Mouse (Mus musculus): ENCODE data around the gene Epor. TPM values are rescaled to one million over a fixed set of nuclear protein-coding genes. Genes with fewer than 3 reads are reported as not detected.
A peak's percentile ranks its signal among the peaks of the same experiment; 100 is the strongest.

Epor gene
- total and polyA plus RNA-seq, 2 experiments = 0.74 to 5.0 TPM

- H3K4me1 ChIP-seq (ENCODE audit: control insufficient read depth, insufficient read depth, low read length) = peaks cover 24% of the 10 kb centered on the region
- H3K27me3 ChIP-seq (ENCODE audit: control insufficient read depth, insufficient read depth, low read length) = no peaks in the 10 kb centered on the region
- peak within 1 kb of the TSS; percentile 96 for H3K27ac ChIP-seq (replicated peaks; ENCODE audit: insufficient read depth, low read depth, low read length)
- no peak for TF ChIP-seq CTCF (IDR thresholded peaks at IDR 0.05; ENCODE audit: low read depth, low read length)
- peak; percentile 80 for TF ChIP-seq POLR2A (IDR thresholded peaks at IDR 0.05; ENCODE audit: extremely low read depth, insufficient read depth, low read length)
- WGBS = under 1% methylated on average over 42 of the region's 42 CpGs
- DNase-seq (ENCODE audit: extremely low read depth, low read depth, low spot score) = peak; percentile 67
- H3K9ac ChIP-seq (ENCODE audit: low read depth, low read length) = peak within 1 kb of the TSS; percentile 87
- H3K79me2 ChIP-seq (ENCODE audit: control insufficient read depth, insufficient read depth, low read length) = peaks cover 5% of the 10 kb centered on the region; the same call in 1 of the 2 replicates
- peak within 1 kb of the TSS; percentile 77 for H3K4me3 ChIP-seq (ENCODE audit: insufficient read depth, low read depth, low read length)
- 0 out of 2 replicates have a peak, but pooled peaks cover 2% of the 10 kb centered on the region for H3K36me3 ChIP-seq (ENCODE audit: control insufficient read depth, insufficient read depth, low read length)
These were observed 26.2 kb upstream of the Epor start, which contains the start of gene Rgl3 for GRCm38 (mm10) chr9:21989230-21990110. Gene Rgl3 (minus strand): TSS chr9:21989446.

GRCm38 (mm10) chr9:21988421-21989101, 25.3 kb upstream of the Epor start:
- H3K27me3 ChIP-seq (ENCODE audit: control insufficient read depth, insufficient read depth, low read length) = no peaks in the 10 kb centered on the region
- peak overlapping the region; percentile 87 for H3K9ac ChIP-seq (ENCODE audit: low read depth, low read length)
- DNase-seq (ENCODE audit: extremely low read depth, low read depth, low spot score) = no peak
- peak overlapping the region; percentile 77 for H3K4me3 ChIP-seq (ENCODE audit: insufficient read depth, low read depth, low read length)
- H3K27ac ChIP-seq (replicated peaks; ENCODE audit: insufficient read depth, low read depth, low read length) = peak overlapping the region; percentile 84
- no peak for TF ChIP-seq POLR2A (IDR thresholded peaks at IDR 0.05; ENCODE audit: extremely low read depth, insufficient read depth, low read length)
- peak; percentile 34; the same call in 1 of the 2 replicates for TF ChIP-seq CTCF (IDR thresholded peaks at IDR 0.05; ENCODE audit: low read depth, low read length)
- peaks cover 24% of the 10 kb centered on the region for H3K4me1 ChIP-seq (ENCODE audit: control insufficient read depth, insufficient read depth, low read length)
- H3K36me3 ChIP-seq (ENCODE audit: control insufficient read depth, insufficient read depth, low read length) = peaks cover 2% of the 10 kb centered on the region; the same call in 1 of the 2 replicates
- 2% methylated on average over 32 of the region's 32 CpGs for WGBS
- peaks cover 5% of the 10 kb centered on the region; the same call in 1 of the 2 replicates for H3K79me2 ChIP-seq (ENCODE audit: control insufficient read depth, insufficient read depth, low read length)

GRCm38 (mm10) chr9:21987592-21988342, 24.5 kb upstream of the Epor start:
- no peaks in the 10 kb centered on the region for H3K27me3 ChIP-seq (ENCODE audit: control insufficient read depth, insufficient read depth, low read length)
- no peak for DNase-seq (ENCODE audit: extremely low read depth, low read depth, low spot score)
- TF ChIP-seq CTCF (IDR thresholded peaks at IDR 0.05; ENCODE audit: low read depth, low read length) = no peak
- no peak for TF ChIP-seq POLR2A (IDR thresholded peaks at IDR 0.05; ENCODE audit: extremely low read depth, insufficient read depth, low read length)
- H3K27ac ChIP-seq (replicated peaks; ENCODE audit: insufficient read depth, low read depth, low read length) = no peak overlapping the region
- H3K4me1 ChIP-seq (ENCODE audit: control insufficient read depth, insufficient read depth, low read length) = peaks cover 22% of the 10 kb centered on the region
- peaks cover 2% of the 10 kb centered on the region; the same call in 1 of the 2 replicates for H3K36me3 ChIP-seq (ENCODE audit: control insufficient read depth, insufficient read depth, low read length)
- no peak overlapping the region for H3K9ac ChIP-seq (ENCODE audit: low read depth, low read length)
- H3K4me3 ChIP-seq (ENCODE audit: insufficient read depth, low read depth, low read length) = no peak overlapping the region
- 48% methylated on average over 36 of the region's 36 CpGs for WGBS
- peaks cover 5% of the 10 kb centered on the region; the same call in 1 of the 2 replicates for H3K79me2 ChIP-seq (ENCODE audit: control insufficient read depth, insufficient read depth, low read length)

DNA sequence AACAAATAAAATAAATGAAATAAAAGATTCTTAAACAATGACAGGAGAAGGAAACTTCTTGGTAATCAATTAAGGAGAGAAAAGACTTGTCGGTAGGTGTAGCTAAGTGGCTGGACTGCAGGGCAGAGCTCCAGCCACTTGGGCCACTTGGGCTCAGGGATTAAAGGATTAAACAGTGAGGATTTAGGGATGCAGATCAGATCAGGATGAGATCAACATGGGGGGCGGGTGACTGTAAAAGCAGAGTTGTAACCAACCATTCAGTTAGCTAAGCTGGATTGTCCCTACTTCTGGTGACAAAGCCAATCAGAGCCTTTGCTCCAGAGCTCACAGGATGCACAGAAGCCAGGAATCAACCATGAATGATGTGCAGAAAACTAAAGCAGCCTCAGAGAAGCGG, 20.6 kb upstream of the Epor start:
- peaks cover 8% of the 10 kb centered on the region for H3K36me3 ChIP-seq (ENCODE audit: control insufficient read depth, insufficient read depth, low read length)
- no peaks in the 10 kb centered on the region for H3K27me3 ChIP-seq (ENCODE audit: control insufficient read depth, insufficient read depth, low read length)
- peaks cover 5% of the 10 kb centered on the region; the same call in 1 of the 2 replicates for H3K79me2 ChIP-seq (ENCODE audit: control insufficient read depth, insufficient read depth, low read length)
- peaks cover 2% of the 10 kb centered on the region; the same call in 1 of the 2 replicates for H3K4me1 ChIP-seq (ENCODE audit: control insufficient read depth, insufficient read depth, low read length)
- 82% methylated on average over 3 of the region's 3 CpGs for WGBS
- TF ChIP-seq CTCF (IDR thresholded peaks at IDR 0.05; ENCODE audit: low read depth, low read length) (no peak), POLR2A (IDR thresholded peaks at IDR 0.05; ENCODE audit: extremely low read depth, insufficient read depth, low read length) (no peak)
- no peak overlapping the region for H3K27ac ChIP-seq (replicated peaks; ENCODE audit: insufficient read depth, low read depth, low read length)
- H3K9ac ChIP-seq (ENCODE audit: low read depth, low read length) = no peak overlapping the region
- no peak overlapping the region for H3K4me3 ChIP-seq (ENCODE audit: insufficient read depth, low read depth, low read length)
- DNase-seq (ENCODE audit: extremely low read depth, low read depth, low spot score) = no peak

DNA sequence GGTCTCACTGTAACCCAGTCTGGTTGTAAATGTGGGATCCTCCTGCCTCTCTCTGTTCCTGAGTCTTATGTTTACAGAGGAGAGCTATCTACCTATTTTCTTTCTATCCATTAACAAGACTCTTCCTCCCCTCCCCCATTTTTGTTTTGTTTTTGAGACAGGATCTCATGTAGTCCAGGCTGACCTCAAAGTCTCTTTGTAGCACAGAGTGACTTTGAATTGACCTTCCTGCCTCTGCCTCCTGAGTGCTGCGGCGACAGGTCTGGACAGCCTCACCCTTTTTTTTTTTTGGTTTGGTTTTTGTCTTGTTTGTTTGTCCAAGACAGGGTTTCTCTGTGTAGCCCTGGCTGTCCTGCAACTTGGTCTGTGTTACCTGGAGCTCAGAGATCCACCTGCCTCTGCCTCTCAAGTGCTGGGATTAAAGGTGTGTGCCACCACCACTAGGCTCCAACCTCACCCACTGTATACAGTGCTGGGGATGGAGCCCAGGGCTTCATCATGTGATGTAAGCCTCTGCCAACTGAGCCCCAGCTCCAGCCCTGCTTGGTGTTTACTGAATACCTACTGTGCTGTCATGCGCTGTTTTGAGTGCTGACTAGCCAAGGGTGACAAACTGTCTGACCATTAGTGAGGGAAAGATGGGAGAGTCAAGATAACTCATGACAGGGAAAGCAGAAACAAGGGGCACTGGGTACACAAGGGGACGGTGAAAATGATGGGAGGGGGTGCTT, 15.3 kb upstream of the Epor start:
- WGBS = 69% methylated on average over 4 of the region's 4 CpGs
- H3K36me3 ChIP-seq (ENCODE audit: control insufficient read depth, insufficient read depth, low read length) = peaks cover 14% of the 10 kb centered on the region
- DNase-seq (ENCODE audit: extremely low read depth, low read depth, low spot score) = no peak
- no peaks in the 10 kb centered on the region for H3K79me2 ChIP-seq (ENCODE audit: control insufficient read depth, insufficient read depth, low read length)
- no peak overlapping the region for H3K4me3 ChIP-seq (ENCODE audit: insufficient read depth, low read depth, low read length)
- H3K9ac ChIP-seq (ENCODE audit: low read depth, low read length) = no peak overlapping the region
- no peaks in the 10 kb centered on the region for H3K27me3 ChIP-seq (ENCODE audit: control insufficient read depth, insufficient read depth, low read length)
- no peaks in the 10 kb centered on the region for H3K4me1 ChIP-seq (ENCODE audit: control insufficient read depth, insufficient read depth, low read length)
- H3K27ac ChIP-seq (replicated peaks; ENCODE audit: insufficient read depth, low read depth, low read length) = no peak overlapping the region
- no peak for TF ChIP-seq POLR2A (IDR thresholded peaks at IDR 0.05; ENCODE audit: extremely low read depth, insufficient read depth, low read length)

Measured in liver, adult 2 months (tissue).